Mouse (Mus musculus): ENCODE measurements around the gene Klk1b1. TPM values are rescaled to one million over a fixed set of nuclear protein-coding genes. Genes with fewer than 3 reads are reported as not detected.
"Not testable (repeated sequence)": the region's sequence is repeated elsewhere in the genome, so short reads cannot be mapped to it uniquely, and the experiment has no call there.

Klk1b1 gene
- polyA plus RNA-seq, 1 experiment, result not detected

- Histone ChIP-seq H3K4me1 (ENCODE audit: control insufficient read depth, insufficient read depth, insufficient read length) (no peaks in the 10 kb centered on the region), H3K27me3 (ENCODE audit: control insufficient read depth, insufficient read depth, low read length) (no peaks in the 10 kb centered on the region), H3K4me3 (ENCODE audit: extremely low read depth, insufficient read depth, insufficient read length) (no peak overlapping the region), H3K36me3 (ENCODE audit: control insufficient read depth, insufficient read depth, low read length) (no peaks in the 10 kb centered on the region), H3K27ac (ENCODE audit: insufficient read depth, low read length) (no peak overlapping the region)
- TF ChIP-seq CTCF (IDR thresholded peaks at IDR 0.05; ENCODE audit: extremely low read depth, insufficient read depth, insufficient read length, insufficient replicate concordance) (no peak), POLR2A (IDR thresholded peaks at IDR 0.05; ENCODE audit: low read depth, low read length) (no peak)
- no peak for DNase-seq (ENCODE audit: low read depth in 1 of 2, low spot score in 2 of 2)
Measured at GRCm38 (mm10) chr7:44004847-44005246, 38.3 kb downstream of the Klk1b1 start.

DNA sequence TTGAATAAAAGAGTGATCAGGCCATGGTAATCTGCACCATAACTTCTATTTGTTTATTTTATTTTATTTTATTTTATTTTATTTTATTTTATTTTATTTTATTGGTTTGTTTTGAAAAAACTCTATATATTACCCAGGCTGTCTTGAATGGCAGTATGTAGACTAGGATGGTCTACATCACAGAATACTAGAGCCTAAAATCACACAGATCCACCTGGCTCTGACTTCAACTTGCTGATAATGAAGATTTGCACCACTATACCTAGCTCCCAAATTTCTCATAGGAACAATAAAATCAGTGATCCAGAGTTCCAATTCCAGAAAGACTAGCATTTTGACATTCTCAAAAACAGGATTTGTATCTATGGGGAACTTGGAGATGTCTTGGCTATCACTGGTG is 45.3 kb downstream of the Klk1b1 start, which contains the start of gene Klk1b26:
TSS of gene Klk1b26 (plus strand) at position 301 of the 400 bp plus-strand sequence.
- H3K36me3 ChIP-seq (ENCODE audit: control insufficient read depth, insufficient read depth, low read length); H3K27ac ChIP-seq (ENCODE audit: insufficient read depth, low read length); DNase-seq (ENCODE audit: low read depth in 1 of 2, low spot score in 2 of 2); H3K4me3 ChIP-seq (ENCODE audit: extremely low read depth, insufficient read depth, insufficient read length); H3K27me3 ChIP-seq (ENCODE audit: control insufficient read depth, insufficient read depth, low read length); H3K4me1 ChIP-seq (ENCODE audit: control insufficient read depth, insufficient read depth, insufficient read length): not testable (repeated sequence)

DNA sequence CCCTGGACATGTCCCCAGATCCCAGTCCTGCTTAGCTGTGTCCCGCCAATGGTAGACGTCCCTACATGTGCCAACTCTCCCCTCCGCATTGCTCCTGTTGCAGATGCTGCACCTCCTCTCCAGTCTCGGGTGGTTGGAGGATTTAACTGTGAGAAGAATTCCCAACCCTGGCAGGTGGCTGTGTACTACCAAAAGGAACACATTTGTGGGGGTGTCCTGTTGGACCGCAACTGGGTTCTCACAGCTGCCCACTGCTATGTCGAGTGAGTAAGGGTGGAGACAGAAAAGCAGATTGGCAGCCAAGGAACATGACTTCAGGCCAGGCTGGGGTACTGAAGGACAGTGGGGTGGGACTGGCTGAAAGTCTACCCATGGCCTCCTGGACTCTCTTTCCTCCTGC is 48.1 kb downstream of the Klk1b1 start:
- H3K27ac ChIP-seq (ENCODE audit: insufficient read depth, low read length); H3K4me1 ChIP-seq (ENCODE audit: control insufficient read depth, insufficient read depth, insufficient read length); H3K27me3 ChIP-seq (ENCODE audit: control insufficient read depth, insufficient read depth, low read length); DNase-seq (ENCODE audit: low read depth in 1 of 2, low spot score in 2 of 2); H3K4me3 ChIP-seq (ENCODE audit: extremely low read depth, insufficient read depth, insufficient read length); H3K36me3 ChIP-seq (ENCODE audit: control insufficient read depth, insufficient read depth, low read length): not testable (repeated sequence)
- WGBS, result 84% methylated on average over 6 of the region's 6 CpGs

- whole genome bisulfite sequencing, result 88% methylated on average over 5 of the region's 5 CpGs
- H3K4me3 ChIP-seq (ENCODE audit: extremely low read depth, insufficient read depth, insufficient read length), result no peak overlapping the region
- H3K4me1 ChIP-seq (ENCODE audit: control insufficient read depth, insufficient read depth, insufficient read length), result no peaks in the 10 kb centered on the region
- no peak overlapping the region for H3K27ac ChIP-seq (ENCODE audit: insufficient read depth, low read length)
- H3K36me3 ChIP-seq (ENCODE audit: control insufficient read depth, insufficient read depth, low read length), result no peaks in the 10 kb centered on the region
- no peak for TF ChIP-seq POLR2A (IDR thresholded peaks at IDR 0.05; ENCODE audit: low read depth, low read length)
- TF ChIP-seq CTCF (IDR thresholded peaks at IDR 0.05; ENCODE audit: extremely low read depth, insufficient read depth, insufficient read length, insufficient replicate concordance), result no peak
- DNase-seq (ENCODE audit: low read depth in 1 of 2, low spot score in 2 of 2), result no peak
- H3K27me3 ChIP-seq (ENCODE audit: control insufficient read depth, insufficient read depth, low read length), result no peaks in the 10 kb centered on the region
Measured at GRCm38 (mm10) chr7:44015071-44015470, 48.5 kb downstream of the Klk1b1 start.

Other genes starting within 250 kb of the Klk1b1 start
- not detected in 2 replicates for gene Klk12, start 197.9 kb upstream of the Klk1b1 start, polyA plus RNA-seq (2012; rRNA removed)
- not detected in 2 replicates for gene Klk11, start 192.1 kb upstream of the Klk1b1 start, polyA plus RNA-seq (2012; rRNA removed)
- gene Klk10, start 185.7 kb upstream of the Klk1b1 start, polyA plus RNA-seq (2012; rRNA removed), result 0.16 TPM in 1 of 2 replicates, not detected in the other
- not detected in 2 replicates for gene Klk9, start 174.9 kb upstream of the Klk1b1 start, polyA plus RNA-seq (2012; rRNA removed)
- gene Klk8, start 169.2 kb upstream of the Klk1b1 start, polyA plus RNA-seq (2012; rRNA removed), result 12.3 and 13.5 TPM in 2 replicates
- not detected in 2 replicates for gene Klk7, start 155.5 kb upstream of the Klk1b1 start, polyA plus RNA-seq (2012; rRNA removed)
- not detected in 2 replicates for gene Klk6, start 142.3 kb upstream of the Klk1b1 start, polyA plus RNA-seq (2012; rRNA removed)
- gene Klk5, start 124.8 kb upstream of the Klk1b1 start, polyA plus RNA-seq (2012; rRNA removed), result not detected in 2 replicates
- not detected in 2 replicates for gene Klk4, start 85.6 kb upstream of the Klk1b1 start, polyA plus RNA-seq (2012; rRNA removed)
- not detected in 2 replicates for gene Klk15, start 33.0 kb upstream of the Klk1b1 start, polyA plus RNA-seq (2012; rRNA removed)
- gene Klk1b8, start 16.1 kb upstream of the Klk1b1 start, polyA plus RNA-seq (2012; rRNA removed), result 0.18 and 0.19 TPM in 2 replicates
- gene Klk1b9, start 9.3 kb downstream of the Klk1b1 start, polyA plus RNA-seq (2012; rRNA removed), result 0.22 TPM in 1 of 2 replicates, not detected in the other
- 1.2 and 1.9 TPM in 2 replicates for gene Klk1b11, start 29.1 kb downstream of the Klk1b1 start, polyA plus RNA-seq (2012; rRNA removed)
- not detected in 2 replicates for gene Klk1b26, start 45.4 kb downstream of the Klk1b1 start, polyA plus RNA-seq (2012; rRNA removed)
- 4.1 and 4.4 TPM in 2 replicates for gene Klk1b27, start 85.5 kb downstream of the Klk1b1 start, polyA plus RNA-seq (2012; rRNA removed)
- not detected in 2 replicates for gene Klk1b21, start 135.6 kb downstream of the Klk1b1 start, polyA plus RNA-seq (2012; rRNA removed)
- gene Klk1b22, start 145.9 kb downstream of the Klk1b1 start, polyA plus RNA-seq (2012; rRNA removed), result 13.3 TPM in 1 of 2 replicates, not detected in the other
- gene Klk1b16, start 170.0 kb downstream of the Klk1b1 start, polyA plus RNA-seq (2012; rRNA removed), result 0.06 TPM in 1 of 2 replicates, not detected in the other
- gene Klk1b24, start 221.5 kb downstream of the Klk1b1 start, polyA plus RNA-seq (2012; rRNA removed), result 0.75 and 1.0 TPM in 2 replicates
- gene Klk1b3, start 231.4 kb downstream of the Klk1b1 start, polyA plus RNA-seq (2012; rRNA removed), result 0.97 and 2.0 TPM in 2 replicates
- 3.0 and 6.3 TPM in 2 replicates for gene Klk1b4, start 240.7 kb downstream of the Klk1b1 start, polyA plus RNA-seq (2012; rRNA removed)
- gene Klk1b5, start 249.2 kb downstream of the Klk1b1 start, polyA plus RNA-seq (2012; rRNA removed), result 8.7 and 9.8 TPM in 2 replicates